Mouse (Mus musculus): Measurements from ENCODE around the gene Gan. TPM values are rescaled to one million over a fixed set of nuclear protein-coding genes. Genes with fewer than 3 reads are reported as not detected.

Gan gene
- polyA plus RNA-seq (2017; shearing (Covaris generic)) = 2.3 TPM

DNA sequence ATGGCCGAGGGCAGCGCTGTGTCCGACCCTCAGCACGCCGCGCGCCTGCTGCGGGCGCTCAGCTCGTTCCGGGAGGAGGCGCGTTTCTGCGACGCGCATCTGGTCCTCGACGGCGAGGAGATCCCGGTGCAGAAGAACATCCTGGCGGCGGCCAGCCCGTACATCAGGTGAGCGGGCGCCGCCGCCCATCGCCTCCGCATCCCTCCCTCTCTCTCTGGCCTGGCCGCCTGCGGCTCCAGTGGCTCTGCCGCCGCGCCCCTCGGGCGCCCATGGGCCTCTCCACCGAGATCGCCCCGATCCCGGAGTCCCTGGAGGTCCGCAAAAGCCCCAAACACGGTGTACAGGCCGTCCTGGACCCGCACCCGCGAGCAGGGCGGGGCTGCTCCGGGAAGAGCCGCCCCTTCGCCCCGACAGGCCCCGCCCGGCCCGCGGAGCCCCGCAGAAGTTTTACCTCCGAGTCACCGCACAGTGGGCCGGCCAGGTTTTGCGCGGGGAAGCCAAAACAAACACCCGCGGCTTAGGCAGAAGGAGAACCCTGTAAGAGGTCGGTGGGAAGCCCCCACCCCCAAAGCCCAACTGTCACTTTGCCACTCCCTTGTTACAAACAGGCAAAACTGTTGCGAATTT lies at the start of gene Gan:
TSS of gene Gan (plus strand) at position 1 of the 627 bp plus-strand sequence.

DNA sequence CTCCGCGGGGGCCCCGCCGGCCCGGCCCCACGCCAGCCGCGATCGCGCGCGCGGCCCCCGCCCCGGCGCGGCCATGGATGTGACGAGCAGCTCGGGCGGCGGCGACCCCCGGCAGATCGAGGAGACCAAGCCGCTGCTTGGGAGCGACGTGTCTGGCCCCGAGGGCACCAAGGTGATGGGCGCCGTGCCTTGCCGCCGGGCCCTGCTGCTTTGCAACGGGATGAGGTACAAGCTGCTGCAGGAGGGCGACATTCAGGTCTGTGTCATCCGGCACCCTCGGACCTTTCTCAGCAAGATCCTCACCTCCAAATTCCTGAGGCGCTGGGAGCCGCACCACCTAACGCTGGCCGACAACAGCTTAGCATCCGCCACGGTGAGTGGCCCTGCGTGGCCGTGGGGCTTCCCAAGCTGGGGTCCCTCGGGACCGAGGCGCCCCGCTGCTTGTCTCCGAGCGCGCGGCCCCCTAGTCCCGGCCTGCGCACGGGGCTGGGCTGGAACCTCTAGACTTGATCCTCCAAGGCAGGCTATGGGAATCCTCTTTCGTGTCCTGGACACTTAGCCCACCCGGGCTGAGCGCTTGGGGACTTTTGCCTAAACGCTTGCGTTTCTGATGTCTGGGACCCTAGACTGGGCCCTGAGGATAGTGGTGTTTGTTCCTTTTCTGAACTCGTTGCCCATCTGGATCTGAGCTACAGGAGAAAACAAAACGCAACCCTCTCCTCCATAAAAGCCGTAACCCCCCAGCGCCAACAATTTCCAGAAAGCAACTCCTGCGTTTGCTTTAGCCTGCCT lies 99.3 kb downstream of the Gan start, which contains the start of gene Cmip:
TSS of gene Cmip (plus strand) at position 36 of the 792 bp plus-strand sequence.

Other genes starting within 250 kb of the Gan start
- 22.3 TPM for gene Cmc2, start 236.7 kb upstream of the Gan start, polyA plus RNA-seq (2017; shearing (Covaris generic))
- 2.3 TPM for gene Cenpn, start 236.4 kb upstream of the Gan start, polyA plus RNA-seq (2017; shearing (Covaris generic))
- gene Atmin, start 214.7 kb upstream of the Gan start, polyA plus RNA-seq (2017; shearing (Covaris generic)) = 31.6 TPM
- not detected for gene 1700030J22Rik, start 179.2 kb upstream of the Gan start, polyA plus RNA-seq (2017; shearing (Covaris generic))
- gene Gcsh, start 164.6 kb upstream of the Gan start, polyA plus RNA-seq (2017; shearing (Covaris generic)) = 30.1 TPM
- 0.24 TPM for gene Pkd1l2, start 75.7 kb upstream of the Gan start, polyA plus RNA-seq (2017; shearing (Covaris generic))
- gene Bco1, start 62.3 kb upstream of the Gan start, polyA plus RNA-seq (2017; shearing (Covaris generic)) = not detected
- gene Cmip, start 98.9 kb downstream of the Gan start, polyA plus RNA-seq (2017; shearing (Covaris generic)) = 87.4 TPM

Data from CD4-positive, CD25-positive, alpha-beta regulatory T cell (primary cell).